Mouse (Mus musculus) gastrocnemius, postnatal 36 days (tissue): Measurements from ENCODE around the gene Mios. TPM values are rescaled to one million over a fixed set of nuclear protein-coding genes. Genes with fewer than 3 reads are reported as not detected.

Experiments
- DNase-seq, 2 experiments: peaks; one replicate each; pipeline ENCODE4 v3.0.0; 2022
- intact Hi-C: fragments of 180-260 bp; cut with DNase I; formaldehyde crosslinking; loops from one replicate; pipeline ENCODE4 v1.15.1; 2025
- long read RNA-seq, 2 experiments: library from polyadenylated mRNA; stranded (forward); transcript quantifications; one replicate each; pipeline ENCODE4 v2.0.0; 2021
- total RNA-seq, 2 experiments: library from RNA; stranded (reverse); gene quantifications; 2 replicates each; pipeline ENCODE4 v1.2.3; 2021

Gene Mios
- total RNA-seq: 10 to 100 TPM; 12.6 to 15.8 TPM
- long read RNA-seq, experiment 1, transcript Mios-201 (12 exons, 3,710 nt): major isoform, 13 of 17 reads
- long read RNA-seq, experiment 1, partial matches to known transcripts: 0 of 17 reads
- long read RNA-seq, experiment 1, other reads (novel, unspliced or antisense): 4 of 17 reads
- long read RNA-seq, experiment 2, transcript Mios-201 (12 exons, 3,710 nt): major isoform, 19 of 26 reads
- long read RNA-seq, experiment 2, partial matches to known transcripts: 4 of 26 reads
- long read RNA-seq, experiment 2, other reads (novel, unspliced or antisense): 3 of 26 reads

GRCm38 (mm10) chr6:8209047-8209865, at the start of gene Mios:
Gene Mios (plus strand): TSS chr6:8209222.
- intact Hi-C loops: loop anchor here (5.0 kb wide), 1 partner anchor 48 kb away; the partner anchor contains the start of genes Gm45062, Rpa3 and Umad1

GRCm38 (mm10) chr6:8160001-8160400, 49.0 kb upstream of the Mios start:
- DNase-seq: no peak
- intact Hi-C loops: no loop called here

More at GRCm38 (mm10) chr6:8209047-8209865, at the start of gene Mios:
- DNase-seq: peak; percentile 87 to 89

- no peak for DNase-seq
Observed at GRCm38 (mm10) chr6:8164741-8165140, 44.3 kb upstream of the Mios start.

GRCm38 (mm10) chr6:8172101-8172500, 36.9 kb upstream of the Mios start:
- DNase-seq: no peak
- intact Hi-C loops: no loop called here

More at GRCm38 (mm10) chr6:8164741-8165140, 44.3 kb upstream of the Mios start:
- intact Hi-C loops: no loop called here

- DNase-seq: no peak
- intact Hi-C loops: no loop called here
Observed at GRCm38 (mm10) chr6:8174062-8174461, 35.0 kb upstream of the Mios start.

DNA sequence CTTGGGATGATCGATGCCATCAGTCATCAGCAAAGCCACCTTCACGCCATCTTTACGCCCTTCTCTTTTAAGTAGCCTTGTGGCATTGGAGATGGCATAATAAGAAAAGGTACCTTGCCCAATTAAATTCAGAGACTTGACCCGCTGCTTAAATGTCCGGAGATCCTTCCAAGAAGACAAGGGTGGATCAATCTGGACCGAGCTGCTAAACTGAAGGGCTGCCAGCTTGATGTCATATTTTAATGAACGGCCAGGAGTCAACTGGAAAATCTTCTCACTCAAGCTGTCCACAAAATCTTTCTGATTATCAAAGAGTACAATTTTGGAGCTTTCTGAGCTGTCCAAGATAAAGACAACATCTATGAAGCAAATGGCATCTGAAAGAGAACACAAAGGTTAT, 33.7 kb upstream of the Mios start:
- intact Hi-C loops: no loop called here
- DNase-seq: no peak

DNA sequence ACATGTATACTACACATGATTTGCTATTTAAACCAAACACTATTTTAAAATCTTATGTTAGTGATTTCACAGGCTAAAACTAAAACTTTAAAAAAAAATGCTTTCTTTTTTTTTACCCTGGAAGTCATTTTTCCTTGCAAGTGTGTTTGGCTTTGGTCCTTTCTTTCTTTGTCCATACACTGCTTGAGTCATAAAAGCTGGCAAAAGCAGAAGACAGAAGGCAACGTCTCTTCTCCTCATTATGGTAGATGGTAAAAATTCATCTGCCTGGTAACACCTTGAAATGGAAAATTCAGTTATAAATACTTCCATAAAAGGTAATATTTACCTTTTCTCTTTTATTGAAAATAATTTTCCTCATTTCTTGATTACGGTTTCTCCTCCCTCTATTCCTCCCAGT, 32.9 kb upstream of the Mios start:
- no peak for DNase-seq
- intact Hi-C loops: no loop called here

GRCm38 (mm10) chr6:8178397-8178941, 30.6 kb upstream of the Mios start:
- intact Hi-C loops: no loop called here
- DNase-seq: no peak

- intact Hi-C loops: no loop called here
Observed at GRCm38 (mm10) chr6:8188599-8189233, 20.3 kb upstream of the Mios start.

GRCm38 (mm10) chr6:8189917-8190316, 19.1 kb upstream of the Mios start:
- DNase-seq: no peak
- intact Hi-C loops: loop anchor here (5.0 kb wide), 1 partner anchor 458 kb away; no protein-coding TSS in a partner anchor

More at GRCm38 (mm10) chr6:8188599-8189233, 20.3 kb upstream of the Mios start:
- DNase-seq: no peak

DNA sequence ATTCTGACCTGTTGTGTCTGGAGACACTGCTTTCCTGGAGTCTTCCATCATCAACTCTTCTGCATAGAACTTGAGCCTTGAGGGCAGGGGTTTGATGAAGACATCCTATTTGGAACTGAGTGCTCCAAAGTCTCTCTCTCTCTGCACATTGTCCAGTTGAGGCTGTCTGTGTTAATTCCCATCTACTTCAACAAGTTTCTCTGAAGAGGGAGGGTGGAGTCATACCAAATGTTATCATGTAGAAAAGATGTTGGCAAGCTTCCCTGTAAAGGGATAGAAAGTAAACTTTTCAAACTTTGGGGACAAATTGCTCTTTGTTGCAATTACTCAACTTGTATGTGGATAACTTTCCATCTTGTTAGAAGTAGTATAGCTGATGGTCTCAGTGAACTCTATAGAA, 16.5 kb upstream of the Mios start, which contains the start of gene Col28a1:
TSS of gene Col28a1 (minus strand) at position 101 of the 400 bp plus-strand sequence.
- DNase-seq: no peak
- intact Hi-C loops: loop anchor here (5.0 kb wide), 1 partner anchor 460 kb away; no protein-coding TSS in a partner anchor

DNA sequence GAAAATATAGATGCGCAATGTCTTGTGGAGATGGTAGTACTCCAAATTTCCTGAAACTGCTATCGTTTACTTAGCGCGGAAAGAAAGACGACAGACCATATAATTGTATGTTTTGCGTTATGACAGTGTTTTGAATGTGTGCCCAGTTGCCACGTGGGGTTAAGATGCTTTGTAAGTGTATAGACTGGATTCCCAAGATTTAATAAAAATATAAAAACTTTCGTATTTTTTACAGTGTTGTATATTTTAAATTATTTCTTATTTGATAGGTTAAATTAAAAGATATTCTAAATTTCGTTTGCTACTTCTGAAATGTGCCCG, 804 bp downstream of the Mios start:
- intact Hi-C loops: loop anchor here (5.0 kb wide), 1 partner anchor 47 kb away; the partner anchor contains the start of genes Gm45062, Rpa3 and Umad1
- DNase-seq: no peak

- intact Hi-C loops: no loop called here
- no peak for DNase-seq
Observed at GRCm38 (mm10) chr6:8210661-8211060, 1.6 kb downstream of the Mios start.

DNA sequence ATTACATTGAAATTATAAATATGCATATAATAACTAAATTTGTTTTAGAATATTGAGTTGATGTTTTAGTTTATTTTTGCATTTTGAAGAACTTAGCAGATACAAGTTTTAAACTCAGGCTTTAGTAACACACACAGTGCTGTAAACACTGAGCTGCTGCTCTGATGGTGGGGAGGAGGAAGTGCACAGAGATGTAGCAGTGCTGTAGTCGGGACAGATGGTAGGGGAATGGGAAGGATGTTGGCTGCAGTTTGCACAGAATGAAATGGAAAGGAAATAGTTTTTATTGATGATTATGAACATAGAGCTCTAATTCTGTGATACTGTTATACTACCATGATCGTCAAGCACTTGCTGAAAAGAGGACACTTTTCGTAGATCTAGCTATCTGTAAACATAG, 18.0 kb downstream of the Mios start:
- no peak for DNase-seq
- intact Hi-C loops: no loop called here

DNA sequence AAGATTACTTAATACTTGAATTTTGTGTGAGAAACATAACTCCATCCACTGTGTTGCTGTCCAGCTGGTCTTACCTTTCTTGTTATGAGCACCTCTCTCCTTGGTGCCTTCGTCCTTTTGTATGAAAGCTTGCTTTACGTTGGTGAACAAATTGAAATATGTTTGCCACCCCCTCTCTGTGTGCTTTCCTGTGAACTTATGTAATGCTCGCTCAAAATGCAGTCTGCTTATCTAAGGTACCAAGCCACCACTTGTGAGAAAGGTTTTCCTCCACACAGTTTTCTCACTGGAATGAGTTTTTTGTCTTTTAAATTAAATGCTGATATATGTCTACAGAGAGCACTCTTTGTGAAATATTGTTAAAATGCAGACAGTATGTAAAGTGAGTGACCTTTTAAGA, 19.6 kb downstream of the Mios start:
- no peak for DNase-seq
- intact Hi-C loops: no loop called here

- DNase-seq: no peak
- intact Hi-C loops: loop anchor here (5.0 kb wide), 1 partner anchor 51 kb away; the partner anchor contains the start of gene Mios
Observed at GRCm38 (mm10) chr6:8258316-8258715, 49.3 kb downstream of the Mios start.

DNA sequence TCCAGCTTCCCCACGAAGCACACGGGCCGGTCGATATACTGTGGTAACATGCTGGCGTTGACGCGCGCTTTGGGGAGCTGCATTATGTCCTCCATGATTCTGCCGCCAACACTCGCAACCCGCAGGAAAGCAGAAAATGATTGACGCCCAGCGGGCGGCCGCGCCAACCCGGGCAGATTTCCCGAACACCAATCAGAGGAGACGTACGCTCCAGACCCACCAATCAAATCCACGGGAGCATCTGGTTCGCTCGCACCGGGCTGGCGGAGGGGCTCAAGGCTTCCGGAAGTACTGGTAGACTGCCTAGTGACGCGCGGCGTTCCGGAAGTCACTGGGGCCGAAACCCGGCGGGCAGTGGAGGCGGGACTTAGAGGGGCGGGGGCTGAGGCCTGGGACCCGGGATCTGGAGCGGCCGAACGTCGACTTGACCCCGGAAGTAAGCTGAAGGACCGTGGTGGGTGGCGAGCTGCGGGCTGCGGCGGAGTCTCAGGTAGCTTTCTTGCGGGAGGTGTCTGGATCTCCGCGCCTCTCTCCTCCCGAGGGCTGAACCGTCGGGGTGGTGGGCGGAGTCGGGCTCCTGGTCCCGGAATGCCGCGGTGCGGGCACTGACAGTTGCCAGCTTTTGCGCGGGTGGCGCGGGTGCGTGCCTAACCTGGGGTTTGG, 50.1 kb downstream of the Mios start, which contains the start of the genes Rpa3, Umad1 and Gm45062:
TSS of gene Rpa3 (minus strand) at position 170 of the 663 bp plus-strand sequence.
TSS of gene Umad1 (plus strand) at position 285 of the 663 bp plus-strand sequence.
TSS of gene Gm45062 (plus strand) at position 447 of the 663 bp plus-strand sequence.
- DNase-seq: peak; percentile 93 to 98
- intact Hi-C loops: loop anchor here (5.0 kb wide), 1 partner anchor 52 kb away; the partner anchor contains the start of gene Mios

DNA sequence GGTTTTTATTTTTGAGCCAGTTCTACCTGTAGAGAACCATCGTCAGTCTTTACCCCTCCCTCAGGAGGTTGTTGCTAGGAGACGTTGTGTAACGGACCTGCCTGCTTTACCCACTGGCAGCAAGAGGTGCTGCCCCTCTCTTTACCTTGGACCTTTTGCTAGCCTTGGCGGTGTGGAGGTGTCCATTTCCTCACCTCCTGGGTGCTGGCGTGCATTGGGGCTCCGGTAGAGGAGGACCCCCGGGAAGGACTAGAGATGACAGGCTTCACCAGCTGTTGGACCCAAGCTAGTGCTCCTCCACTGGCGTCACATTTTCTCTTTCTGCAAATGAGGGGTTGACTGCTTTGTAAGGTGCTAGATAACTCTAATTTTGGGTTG, 50.6 kb downstream of the Mios start:
- intact Hi-C loops: loop anchor here (5.0 kb wide), 1 partner anchor 52 kb away; the partner anchor contains the start of gene Mios
- peak in 1 of 2 experiments; percentile 4 for DNase-seq

DNA sequence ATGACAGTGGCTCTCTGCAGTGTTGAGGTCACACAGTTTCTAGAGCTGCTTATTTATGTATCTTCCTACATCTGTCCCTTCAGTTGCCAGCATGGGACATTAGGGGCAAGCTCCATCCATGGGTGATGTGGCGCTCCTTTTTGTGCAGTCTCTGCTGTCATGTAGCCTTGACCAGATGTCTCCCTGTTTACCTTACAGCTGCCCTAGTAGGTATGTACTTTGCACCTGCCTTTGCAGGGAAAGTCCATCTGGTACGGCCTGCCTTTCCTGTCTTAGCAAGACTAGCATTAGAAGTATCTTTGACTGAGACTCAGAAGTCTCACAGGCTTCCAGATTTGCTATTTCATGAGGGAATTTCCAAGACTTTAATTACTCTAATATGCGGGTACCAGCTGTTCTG, 62.0 kb downstream of the Mios start:
- no peak for DNase-seq
- intact Hi-C loops: loop anchor here (5.0 to 10.0 kb wide), 2 partner anchors 234 to 466 kb away; partner anchors contain the start of gene Glcci1
